Mouse (Mus musculus) liver, embryonic 14 days (tissue): ENCODE results near the gene Zxdb. TPM values are rescaled to one million over a fixed set of nuclear protein-coding genes. Genes with fewer than 3 reads are reported as not detected.

Experiments used
- polyA plus RNA-seq: library from polyadenylated mRNA; depleted of rRNA; stranded (reverse); fragments of >200 nt; gene quantifications from 2 replicates; pipeline ENCODE4 v1.2.3, GENCODE M21; 2012; rRNA removed

The Zxdb gene
- polyA plus RNA-seq: 1.1 and 1.2 TPM in 2 replicates

GRCm38 (mm10) chrX:94724192-94724971, at the start of gene Zxdb:
Gene Zxdb (plus strand): TSS chrX:94724569.

Other genes starting within 250 kb of the Zxdb start
- 50.5 and 50.6 TPM in 2 replicates for gene Maged1, start 182.4 kb upstream of the Zxdb start, polyA plus RNA-seq
- 0.97 and 1.1 TPM in 2 replicates for gene Gspt2, start 88.5 kb upstream of the Zxdb start, polyA plus RNA-seq